Mouse (Mus musculus) layer of hippocampus, postnatal 10 days (tissue): ENCODE results near the gene Zfp609. TPM values are rescaled to one million over a fixed set of nuclear protein-coding genes. Genes with fewer than 3 reads are reported as not detected.

Source experiments
- DNase-seq, 2 experiments: peaks; one replicate each; pipeline ENCODE4 v3.0.0; 2021; ENCODE audit warnings: low spot score in 2 of 2
- total RNA-seq, 2 experiments: library from RNA; stranded (reverse); gene quantifications; 2 replicates each; pipeline ENCODE4 v1.2.3; 2021

The Zfp609 gene
- total RNA-seq, 2 experiments from 2014 or later = 49.1 to 51.0 TPM

DNA sequence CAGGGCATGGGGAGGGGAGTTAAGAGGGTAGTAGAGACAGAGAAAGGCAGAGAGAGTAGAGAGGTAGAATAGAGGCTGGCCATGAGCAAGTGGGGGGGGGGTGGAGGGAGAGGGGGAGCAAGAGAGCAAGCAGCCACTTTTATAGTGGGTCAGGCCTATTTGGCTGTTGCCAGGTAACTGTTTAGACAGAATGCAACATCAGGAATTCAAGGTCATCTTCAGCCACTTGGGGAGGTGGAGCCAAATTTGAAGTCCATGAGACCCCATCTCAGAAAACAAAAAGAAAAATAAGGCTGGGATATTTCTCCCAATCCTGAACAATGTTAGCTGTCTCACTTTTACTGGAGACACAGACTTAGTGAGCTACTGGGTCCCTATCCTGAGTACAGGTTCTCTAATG, 184.8 kb downstream of the Zfp609 start:
- DNase-seq = no peak

Other genes starting within 250 kb of the Zfp609 start
- gene Plekho2, start 247.5 kb downstream of the Zfp609 start, total RNA-seq = 1 to 10 TPM; 5.6 to 8.4 TPM
- 1 to 10 TPM; 1.1 to 1.4 TPM for gene Pif1, start 240.4 kb downstream of the Zfp609 start, total RNA-seq
- gene Rbpms2, start 197.9 kb downstream of the Zfp609 start, total RNA-seq = 1 to 10 TPM; 1.9 to 2.4 TPM
- gene Oaz2, start 159.6 kb downstream of the Zfp609 start, total RNA-seq = 100 to 1,000 TPM; 202 to 214 TPM
- 1 to 10 TPM; 4.8 to 6.1 TPM for gene Pclaf, start 62.7 kb upstream of the Zfp609 start, total RNA-seq
- 10 to 100 TPM; 35.7 to 39.0 TPM for gene Trip4, start 81.2 kb upstream of the Zfp609 start, total RNA-seq
- 10 to 100 TPM; 49.6 to 50.7 TPM for gene Csnk1g1, start 81.4 kb upstream of the Zfp609 start, total RNA-seq
- gene Ppib, start 232.7 kb upstream of the Zfp609 start, total RNA-seq = 100 to 1,000 TPM; 268 to 273 TPM
- gene Snx22, start 242.2 kb upstream of the Zfp609 start, total RNA-seq = 1 to 10 TPM; 7.7 to 7.9 TPM